Mouse (Mus musculus): ENCODE measurements around the gene Syt1.
A peak's percentile ranks its signal among the peaks of the same experiment; 100 is the strongest.

Syt1 gene

GRCm38 (mm10) chr10:108884520-108884919, 126.3 kb downstream of the Syt1 start:
- peak; percentile 48 for DNase-seq

GRCm38 (mm10) chr10:108880372-108880771, 130.4 kb downstream of the Syt1 start:
- no peak for DNase-seq

GRCm38 (mm10) chr10:108875730-108876129, 135.1 kb downstream of the Syt1 start:
- DNase-seq: peak; percentile 14

GRCm38 (mm10) chr10:108874687-108875086, 136.1 kb downstream of the Syt1 start:
- DNase-seq: peak; percentile 20

DNA sequence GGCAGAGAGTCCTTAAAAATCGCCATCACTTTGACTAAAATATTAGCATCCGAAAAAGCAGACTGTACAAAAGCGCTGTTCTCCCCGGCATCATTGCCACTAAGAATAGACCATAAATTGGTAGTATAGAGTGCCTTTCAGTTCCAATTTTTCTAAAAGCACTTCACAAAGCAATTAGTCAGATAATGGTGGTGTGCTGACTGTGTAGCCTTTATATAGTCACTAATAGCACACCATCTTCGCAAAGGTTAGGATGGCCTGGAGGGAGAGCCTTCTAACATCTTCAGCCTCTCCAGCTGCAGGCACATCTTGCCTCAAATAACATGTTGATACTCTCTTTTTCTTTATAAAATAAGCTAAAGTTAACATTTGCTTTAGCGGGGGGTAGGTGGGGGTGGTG, 138.4 kb downstream of the Syt1 start:
- DNase-seq: no peak

DNA sequence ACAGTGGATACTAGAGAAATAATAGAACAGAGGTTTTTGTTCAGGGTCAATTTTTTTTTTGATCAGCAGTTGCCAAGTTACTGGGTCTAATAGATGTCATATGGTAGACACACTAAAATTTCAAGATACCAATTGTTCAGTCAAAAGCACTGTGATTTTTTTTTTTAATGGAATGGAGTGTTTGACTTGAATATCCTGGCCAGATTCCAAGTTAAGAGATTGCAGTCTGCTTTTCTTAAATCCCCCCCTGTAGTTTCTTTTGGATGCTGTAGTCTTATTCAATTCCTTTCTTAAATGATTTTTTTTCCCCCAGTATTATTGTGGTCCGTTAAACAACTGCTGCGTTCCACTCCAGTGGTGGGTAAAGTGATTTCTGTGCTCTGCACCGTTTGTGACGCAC, 140.2 kb downstream of the Syt1 start:
- no peak for DNase-seq

DNA sequence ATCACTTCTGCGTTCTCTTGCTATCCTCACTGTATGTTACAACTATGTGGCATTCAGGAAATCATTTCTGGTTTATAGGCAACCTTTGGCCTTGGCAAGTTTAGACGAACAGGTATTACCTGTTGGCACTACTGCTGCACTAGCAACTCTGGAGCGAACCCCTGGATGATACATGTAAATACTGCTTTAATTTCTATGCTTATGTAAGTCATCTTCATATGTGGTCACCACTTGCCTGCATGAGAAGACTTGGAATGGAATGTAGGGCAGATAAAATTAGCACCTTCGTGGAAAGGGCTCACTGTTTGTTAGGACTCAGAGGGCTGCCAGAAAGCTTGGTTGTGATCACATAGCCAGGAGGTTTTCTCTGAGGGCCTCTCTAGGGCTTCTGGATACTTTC, 142.6 kb downstream of the Syt1 start:
- DNase-seq: no peak

GRCm38 (mm10) chr10:108867202-108867601, 143.6 kb downstream of the Syt1 start:
- no peak for DNase-seq

GRCm38 (mm10) chr10:108865586-108865985, 145.2 kb downstream of the Syt1 start:
- DNase-seq: no peak

DNA sequence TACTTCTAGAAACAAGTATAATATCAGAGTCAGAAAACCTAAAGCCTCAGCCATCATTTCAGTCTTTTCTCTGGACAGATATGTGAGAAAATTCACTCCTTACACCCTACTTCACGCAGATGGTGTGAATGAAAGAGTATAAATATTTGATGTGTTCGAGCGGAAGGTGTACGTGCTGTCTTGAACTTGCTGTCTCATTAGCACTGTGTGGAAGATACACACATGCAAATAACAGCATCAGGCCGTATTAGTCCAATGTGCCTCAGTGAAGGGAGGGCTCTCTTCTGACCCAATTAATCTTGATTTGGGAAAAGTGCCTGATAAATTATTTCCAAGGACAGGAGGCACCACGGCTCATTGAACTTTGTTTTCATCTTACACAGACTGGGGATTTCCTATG, 154.8 kb downstream of the Syt1 start:
- DNase-seq: no peak

DNA sequence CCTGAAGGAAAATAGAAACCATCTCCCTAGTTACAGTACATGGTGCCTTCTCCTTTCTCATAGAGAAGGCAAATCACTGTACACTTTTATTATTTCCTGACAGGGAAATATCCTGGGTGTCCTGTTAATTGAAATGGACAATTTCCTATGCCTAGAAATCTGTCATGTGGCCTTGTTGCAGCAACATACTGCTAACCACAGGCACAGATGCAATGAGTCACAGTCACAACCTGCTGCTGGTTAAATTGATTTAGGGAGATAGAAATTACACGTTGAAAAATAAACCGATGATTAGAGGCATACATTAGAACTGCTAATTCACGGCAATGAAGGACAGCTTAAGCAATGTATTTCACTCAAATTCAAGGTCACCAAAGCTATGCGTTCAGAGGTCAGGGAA, 158.0 kb downstream of the Syt1 start:
- DNase-seq: no peak

DNA sequence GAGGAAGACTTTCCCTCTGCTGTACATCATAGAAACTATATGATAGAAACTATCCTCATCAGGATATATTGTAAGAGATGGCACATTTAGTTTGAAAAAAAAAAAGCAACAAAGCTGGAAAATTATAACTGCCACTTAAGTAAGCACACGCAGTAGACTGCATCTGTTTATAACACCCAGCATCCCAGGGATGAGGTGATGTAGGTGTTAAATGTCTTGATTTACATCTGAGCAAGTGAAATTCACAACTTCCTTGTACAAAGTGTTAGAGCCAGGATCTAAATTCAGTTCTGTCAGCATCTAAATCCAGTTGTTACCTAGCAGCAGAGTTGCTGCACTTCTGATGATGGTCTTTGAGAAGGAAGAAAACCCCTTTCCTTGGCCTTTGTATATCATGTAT, 173.3 kb downstream of the Syt1 start:
- no peak for DNase-seq

DNA sequence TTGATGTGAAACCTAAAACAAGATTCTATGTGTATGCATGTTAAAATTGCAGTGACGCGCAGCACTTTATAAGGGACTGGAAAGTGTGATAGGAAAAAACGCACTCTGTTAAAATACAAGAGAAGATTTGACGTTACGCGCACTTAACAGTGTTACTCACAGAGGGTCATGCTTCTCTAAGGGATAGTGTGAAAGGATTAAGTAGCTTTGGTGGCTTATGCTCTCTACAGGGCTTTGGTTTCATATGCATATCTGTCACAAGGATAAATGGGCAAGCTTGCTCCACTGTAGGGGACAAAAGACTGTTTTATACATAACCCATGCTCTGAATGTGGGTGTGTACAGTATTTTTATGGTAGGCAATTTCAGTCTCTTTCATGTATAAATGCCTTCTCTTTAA, 178.5 kb downstream of the Syt1 start:
- DNase-seq: peak; percentile 62

- DNase-seq: peak; percentile 82
These were observed 179.0 kb downstream of the Syt1 start for GRCm38 (mm10) chr10:108831801-108832200.

DNA sequence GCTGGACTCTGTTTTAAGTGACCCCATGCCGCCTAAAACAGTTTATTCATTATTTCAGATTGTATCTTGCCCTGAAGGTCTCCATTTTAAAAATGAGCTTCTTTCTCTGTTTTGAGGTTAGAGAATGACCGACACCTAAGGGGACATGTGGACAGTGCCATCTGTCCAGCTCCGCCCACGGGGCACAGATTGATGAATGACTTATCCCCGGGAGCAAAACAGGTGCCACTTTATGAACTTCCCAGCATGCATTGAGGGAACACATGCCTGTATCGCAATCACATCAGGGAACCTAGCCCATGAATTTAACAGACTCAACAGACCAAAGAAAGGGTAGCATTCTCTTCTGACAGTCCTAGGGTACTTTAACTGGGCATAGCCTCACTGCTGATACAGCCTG, 188.5 kb downstream of the Syt1 start:
- DNase-seq: no peak

GRCm38 (mm10) chr10:108815339-108815738, 195.4 kb downstream of the Syt1 start:
- DNase-seq: no peak

DNA sequence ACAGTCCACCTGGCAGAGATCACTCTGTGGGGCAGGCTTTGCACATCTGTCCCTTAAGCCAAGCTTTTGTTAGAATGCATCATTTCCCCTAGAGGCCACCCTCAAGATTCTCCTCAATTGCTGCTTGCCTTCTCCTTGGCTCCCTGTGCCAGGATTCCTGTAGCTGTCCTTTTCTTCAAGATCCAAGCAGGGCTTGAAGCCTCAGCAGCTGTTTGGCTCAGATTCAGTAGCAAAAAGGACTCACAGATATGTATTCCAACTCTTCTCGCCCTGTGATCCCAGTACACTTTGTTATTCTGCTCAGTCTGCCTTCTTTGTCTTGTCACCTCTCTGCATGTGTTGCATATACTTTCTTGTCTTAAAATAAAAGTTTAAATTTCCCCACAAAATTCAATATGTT, 206.4 kb downstream of the Syt1 start:
- no peak for DNase-seq

- no peak for DNase-seq
These were observed 210.0 kb downstream of the Syt1 start for GRCm38 (mm10) chr10:108800776-108801175.

GRCm38 (mm10) chr10:108798826-108799225, 212.0 kb downstream of the Syt1 start:
- no peak for DNase-seq

DNA sequence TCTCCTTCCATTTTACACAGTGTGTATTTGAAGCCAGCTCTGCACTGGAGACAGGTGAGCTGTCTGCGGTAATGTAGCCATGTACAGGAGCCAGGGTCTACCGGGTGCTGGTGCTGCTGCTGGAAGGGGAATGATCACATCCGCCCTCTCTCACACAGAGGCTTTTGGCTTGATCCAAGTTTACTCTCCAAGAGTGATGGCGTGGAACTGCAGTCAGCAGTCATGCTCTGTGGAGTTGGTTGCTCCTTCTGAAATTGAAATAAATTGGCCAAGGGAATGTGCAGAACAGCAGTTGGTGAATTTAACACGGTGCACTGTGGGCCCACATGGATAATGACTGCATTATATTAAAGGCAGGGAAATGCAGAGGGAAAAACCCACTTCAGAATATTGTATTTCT, 228.0 kb downstream of the Syt1 start:
- no peak for DNase-seq

- no peak for DNase-seq
These were observed 230.2 kb downstream of the Syt1 start for GRCm38 (mm10) chr10:108780614-108781013.

GRCm38 (mm10) chr10:108776735-108777134, 234.0 kb downstream of the Syt1 start:
- DNase-seq: peak; percentile 40

DNA sequence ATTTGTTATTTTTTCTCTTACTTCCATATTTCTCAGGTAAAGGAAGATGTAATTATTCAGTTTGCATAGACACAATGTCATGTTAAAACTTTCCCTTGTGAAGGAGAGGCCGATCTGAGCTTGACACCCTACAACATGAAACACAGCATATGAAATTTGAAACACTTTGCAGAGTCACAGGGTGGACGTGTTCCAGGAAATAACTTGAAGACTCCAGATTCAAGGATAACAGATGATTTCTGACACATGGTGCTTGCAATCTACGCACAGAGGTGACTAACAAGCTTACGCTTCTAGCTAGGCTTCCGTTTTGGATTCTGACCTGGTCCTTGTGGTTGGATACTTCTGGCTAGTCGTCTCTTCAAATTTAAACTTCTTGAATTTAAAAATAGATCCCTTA, 239.7 kb downstream of the Syt1 start:
- no peak for DNase-seq

DNA sequence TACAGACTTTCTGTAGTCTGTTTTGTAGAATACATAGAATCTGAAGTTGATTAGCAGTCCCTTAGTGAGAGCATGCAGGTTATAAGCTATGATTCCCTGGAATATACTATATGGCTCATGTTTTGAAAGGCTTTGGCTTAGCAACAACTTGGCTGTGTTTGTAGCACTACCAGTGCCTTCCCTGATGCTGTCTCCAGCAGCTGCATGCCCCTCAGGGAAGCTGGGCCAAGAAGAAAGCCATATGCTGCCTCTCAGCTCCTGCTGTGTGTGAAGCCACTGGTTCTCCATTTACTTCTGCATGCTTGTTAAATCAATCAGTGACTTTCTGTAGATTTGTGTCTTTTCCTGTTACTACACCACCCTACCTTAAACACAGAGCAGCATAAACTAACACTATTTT, 245.2 kb downstream of the Syt1 start:
- peak; percentile 52 for DNase-seq

DNA sequence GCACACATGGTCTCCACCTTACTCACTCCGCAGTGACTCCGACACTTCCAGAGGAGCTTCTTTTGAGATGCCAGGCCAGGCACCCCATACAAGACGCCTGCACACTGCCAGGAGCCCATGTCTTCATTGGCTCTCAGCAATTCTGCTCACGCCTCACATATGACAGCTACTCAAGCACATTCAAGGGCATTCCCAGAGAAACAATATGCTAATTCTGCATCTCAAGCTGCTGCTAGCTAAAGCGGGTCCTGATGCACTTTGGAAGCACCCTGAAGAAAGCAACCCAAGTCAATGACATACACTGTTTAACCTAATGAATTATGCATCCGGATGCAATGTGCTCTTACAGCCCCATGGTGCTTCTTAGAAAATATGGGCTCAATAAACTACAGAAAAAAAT, 247.1 kb downstream of the Syt1 start:
- no peak for DNase-seq

- no peak for DNase-seq
These were observed 257.5 kb downstream of the Syt1 start for GRCm38 (mm10) chr10:108753304-108753703.
